Mouse (Mus musculus): Measurements from ENCODE around the gene Lct.
"Not testable (repeated sequence)": the region's sequence is repeated elsewhere in the genome, so short reads cannot be mapped to it uniquely, and the experiment has no call there.

The Lct gene

DNA sequence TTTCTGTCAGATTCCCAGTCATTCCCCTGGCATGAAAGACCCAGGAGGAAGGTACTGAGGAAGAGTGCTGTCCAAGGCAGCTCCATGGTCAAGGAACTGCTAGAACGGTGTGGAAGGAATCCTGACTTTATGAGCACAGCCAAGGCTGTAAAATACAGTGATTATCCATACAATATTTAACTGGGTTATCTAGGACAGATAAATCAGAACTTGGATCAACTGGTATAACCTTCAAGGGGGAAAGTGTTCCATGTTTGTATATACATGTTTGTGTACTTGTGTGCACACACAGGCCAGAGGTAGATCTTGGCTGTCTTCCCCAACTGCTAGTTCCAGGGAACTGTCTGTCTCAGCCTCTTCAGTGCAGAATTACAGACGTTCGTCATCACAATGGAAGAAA is at the start of gene Lct:
TSS of gene Lct (minus strand) at position 101 of the 400 bp plus-strand sequence.
- DNase-seq (ENCODE audit: low read depth) = no peak

DNA sequence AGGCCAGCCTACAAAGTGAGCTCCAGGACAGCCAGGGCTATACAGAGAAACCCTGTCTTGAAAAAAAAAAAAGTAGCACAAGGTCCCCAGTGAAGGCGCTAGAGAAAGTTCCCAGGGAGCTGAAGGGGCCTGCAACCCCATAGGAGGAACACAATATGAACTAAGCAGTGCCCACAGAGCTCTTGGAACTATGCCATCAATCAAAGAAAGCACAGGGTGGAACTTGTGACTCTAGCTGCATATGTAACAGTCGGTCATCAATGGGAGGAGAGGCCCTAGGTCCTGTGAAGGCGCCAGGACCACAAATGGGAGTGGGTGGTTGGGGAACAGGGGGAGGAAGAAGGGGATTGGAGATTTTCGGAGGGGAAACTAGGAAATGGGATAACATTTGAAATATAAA is 48.7 kb upstream of the Lct start:
- DNase-seq (ENCODE audit: low read depth) = peak; percentile 37

DNA sequence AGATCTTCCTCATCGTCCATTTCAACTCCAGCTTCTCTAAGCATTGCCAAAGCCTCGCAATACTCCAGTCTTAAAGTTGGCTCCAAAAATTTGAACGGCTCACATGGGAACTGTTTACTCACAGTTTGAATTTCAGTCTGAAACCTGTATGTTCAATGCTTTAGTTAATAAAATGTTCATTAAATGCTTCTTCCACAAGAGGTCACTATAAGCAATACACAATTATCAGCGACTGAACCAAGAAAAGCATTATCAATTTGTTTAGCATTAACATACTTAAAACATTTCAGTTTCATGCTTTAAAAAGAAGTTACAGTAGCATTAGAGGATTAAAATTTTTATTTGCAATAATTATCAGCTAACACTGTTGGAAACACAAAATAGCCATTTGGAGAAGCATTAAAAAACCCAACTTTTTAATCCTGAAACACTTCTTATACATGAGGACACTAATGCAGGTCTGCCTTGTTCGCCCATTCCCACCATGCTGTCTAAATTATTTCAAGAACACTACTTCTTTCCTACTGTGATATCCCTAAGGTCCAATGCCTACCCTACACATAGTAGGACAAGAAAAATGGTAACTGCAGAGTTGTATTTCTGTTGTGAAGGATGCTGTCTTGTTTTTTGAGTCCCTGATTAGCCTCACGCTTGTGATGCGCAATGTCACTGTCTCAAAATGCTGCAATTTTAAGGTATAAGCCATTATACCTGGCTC is 44.2 kb upstream of the Lct start:
- DNase-seq (ENCODE audit: low read depth) = peak; percentile 60

DNA sequence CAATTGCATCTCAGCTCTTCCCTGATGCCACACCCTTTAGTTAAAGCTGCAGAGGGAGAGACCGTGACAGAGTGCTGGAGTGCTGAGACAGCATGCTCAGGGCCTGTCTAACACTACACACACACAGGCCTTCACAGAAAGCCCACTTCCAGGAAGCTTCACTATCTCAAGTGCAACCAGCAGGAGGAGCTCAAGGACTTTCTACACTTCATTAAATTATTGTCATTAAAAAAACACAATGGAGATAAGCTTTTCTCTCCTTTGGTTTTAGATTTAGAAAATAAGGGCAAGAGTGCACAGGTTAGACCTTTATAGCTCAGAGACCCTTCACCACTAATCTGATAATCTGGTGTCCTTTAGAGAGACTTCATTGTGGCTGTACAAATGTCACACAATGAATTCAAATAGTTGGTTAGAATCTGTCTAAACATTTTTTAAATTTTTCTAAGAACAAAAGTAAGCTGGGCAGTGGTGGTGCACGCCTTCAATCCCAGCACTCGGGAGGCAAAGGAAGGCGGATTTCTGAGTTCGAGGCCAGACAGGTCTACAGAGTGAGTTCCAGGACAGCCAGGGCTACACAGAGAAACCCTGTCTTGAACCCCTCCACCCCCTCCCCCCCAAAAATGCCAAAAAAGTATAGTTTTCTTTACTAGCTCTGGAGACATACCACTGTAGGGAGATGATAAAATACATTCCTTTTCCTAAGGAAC is 40.8 kb upstream of the Lct start:
- DNase-seq (ENCODE audit: low read depth) = peak; percentile 85

DNA sequence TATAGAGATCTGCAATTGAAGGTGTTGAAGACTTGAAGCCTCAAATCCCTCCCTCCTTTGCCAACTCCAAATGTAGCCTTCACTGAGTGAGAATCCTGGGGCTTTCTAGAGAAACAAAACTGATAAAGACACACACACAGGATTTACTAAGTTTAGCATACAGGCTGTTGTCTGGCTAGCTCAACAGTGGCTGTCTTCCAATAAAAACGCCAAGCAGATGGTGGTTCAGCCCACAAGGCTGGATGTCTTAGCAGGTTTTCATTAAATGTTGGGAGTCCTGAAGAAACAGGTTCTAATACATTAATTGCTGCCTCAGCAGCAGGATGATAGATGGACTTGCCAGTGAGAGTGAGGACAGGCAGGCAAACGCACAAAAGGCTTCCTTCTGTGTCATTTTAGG is 32.5 kb upstream of the Lct start:
- no peak for DNase-seq (ENCODE audit: low read depth)

DNA sequence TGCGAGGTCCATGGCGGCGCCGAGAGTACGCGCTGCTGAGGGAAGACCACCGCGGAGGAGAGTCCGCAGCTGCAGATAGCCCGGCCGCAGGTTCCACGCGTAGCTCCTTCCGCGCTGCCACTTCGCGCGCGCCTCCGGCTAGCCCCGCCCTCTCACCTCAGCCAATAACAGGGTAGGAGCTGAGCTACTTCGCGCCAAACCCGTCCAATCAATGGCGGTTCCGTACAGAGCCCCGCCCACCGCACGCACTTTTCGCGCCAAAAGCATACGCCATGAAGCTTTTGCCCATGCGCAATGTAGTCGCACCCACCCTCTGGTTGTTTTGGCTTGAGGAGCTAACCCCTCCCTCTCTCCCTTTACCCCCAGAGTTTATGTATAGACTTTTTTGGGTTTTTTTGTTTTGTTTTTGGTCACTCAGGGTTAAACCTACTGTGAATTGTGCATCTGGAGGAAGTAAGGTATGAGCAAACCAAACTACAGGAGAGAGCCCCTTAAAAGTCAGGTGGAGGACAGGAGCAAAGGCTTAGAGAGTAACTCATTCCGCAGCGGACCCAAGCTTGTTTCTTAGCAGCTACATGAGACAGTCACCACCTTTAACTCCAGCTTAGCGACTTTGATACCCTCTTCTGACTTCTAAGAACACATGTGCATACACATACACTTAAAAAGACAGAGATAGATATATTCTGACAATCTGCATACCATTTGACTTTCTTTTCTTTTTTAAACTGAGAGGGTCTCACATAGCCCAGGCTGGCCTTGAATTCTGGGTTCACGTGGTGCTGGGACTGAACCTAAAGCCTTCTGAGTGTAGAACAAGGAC is 31.6 kb upstream of the Lct start, which contains the start of gene Mcm6:
TSS of gene Mcm6 (minus strand) at position 111 of the 823 bp plus-strand sequence.
- peak; percentile 98 for DNase-seq (ENCODE audit: low read depth)

DNA sequence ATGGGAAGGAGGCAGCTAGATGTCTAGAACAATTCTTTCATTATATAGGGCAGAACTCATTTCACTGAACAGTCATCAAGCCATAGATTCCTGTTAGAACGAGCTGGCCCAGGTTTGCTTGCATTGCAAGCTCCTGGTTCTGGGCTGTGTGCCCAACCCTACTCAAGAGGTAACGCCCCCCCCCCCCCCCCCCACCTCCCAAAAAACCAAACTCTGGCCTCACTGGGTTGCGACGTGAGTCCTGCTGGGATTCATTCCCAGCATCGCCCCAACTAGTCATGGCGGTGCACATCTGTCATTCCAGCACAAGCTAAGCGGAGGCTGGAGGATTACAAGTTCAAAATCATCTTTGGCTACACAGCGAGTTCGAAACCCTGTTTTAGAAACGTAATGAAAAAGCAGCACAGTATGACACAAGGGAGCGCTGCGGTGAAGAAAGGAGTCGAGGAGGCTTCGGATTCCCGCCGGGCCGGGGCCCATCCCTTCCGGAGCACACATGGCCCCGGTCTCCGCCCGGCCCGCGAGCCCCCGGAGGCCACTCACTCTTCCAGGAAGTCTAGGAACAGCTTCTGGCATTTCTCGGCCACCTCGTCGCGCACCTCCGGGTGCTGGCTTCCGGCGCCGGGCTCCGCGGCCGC is 30.9 kb upstream of the Lct start:
- DNase-seq (ENCODE audit: low read depth) = peak; percentile 76

DNA sequence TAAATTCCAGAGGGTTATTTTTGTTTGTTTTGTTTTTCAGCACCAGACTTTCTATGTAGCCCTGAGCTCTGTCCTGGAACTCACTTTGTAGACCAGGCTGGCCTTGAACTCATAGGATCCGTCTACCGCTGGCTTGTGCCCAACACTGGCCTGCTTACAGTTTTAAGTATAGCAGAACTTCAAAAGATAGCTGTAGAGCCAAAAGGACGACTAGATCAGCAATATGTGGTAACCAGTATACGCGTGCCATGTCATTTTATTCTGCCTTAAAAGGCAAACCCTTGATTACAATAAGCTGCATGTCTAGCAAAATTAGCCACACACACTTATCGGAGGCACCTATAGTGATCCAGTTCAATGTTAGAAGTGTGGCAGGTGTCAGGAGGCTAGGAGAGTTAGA is 30.2 kb upstream of the Lct start:
- peak; percentile 57 for DNase-seq (ENCODE audit: low read depth)

DNA sequence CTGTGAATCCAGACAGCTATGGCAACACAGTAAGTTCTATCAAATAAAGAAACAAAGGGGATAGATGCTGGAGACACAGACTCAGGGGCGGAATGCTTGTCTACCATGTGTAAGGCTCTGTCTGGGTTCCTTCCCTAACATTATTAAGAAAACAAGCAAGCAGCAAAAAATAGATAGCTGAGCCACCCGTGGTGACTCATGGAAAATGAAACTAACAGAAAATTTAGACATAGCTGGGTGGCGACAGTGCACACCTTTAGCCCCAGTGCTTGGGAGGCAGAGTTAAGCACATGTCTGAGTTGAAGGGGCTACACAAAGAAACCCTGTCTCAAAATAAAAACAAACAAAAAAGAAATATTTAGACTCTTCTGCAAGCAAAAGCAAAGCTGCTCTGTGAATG is 29.3 kb upstream of the Lct start:
- DNase-seq (ENCODE audit: low read depth) = peak; percentile 82

DNA sequence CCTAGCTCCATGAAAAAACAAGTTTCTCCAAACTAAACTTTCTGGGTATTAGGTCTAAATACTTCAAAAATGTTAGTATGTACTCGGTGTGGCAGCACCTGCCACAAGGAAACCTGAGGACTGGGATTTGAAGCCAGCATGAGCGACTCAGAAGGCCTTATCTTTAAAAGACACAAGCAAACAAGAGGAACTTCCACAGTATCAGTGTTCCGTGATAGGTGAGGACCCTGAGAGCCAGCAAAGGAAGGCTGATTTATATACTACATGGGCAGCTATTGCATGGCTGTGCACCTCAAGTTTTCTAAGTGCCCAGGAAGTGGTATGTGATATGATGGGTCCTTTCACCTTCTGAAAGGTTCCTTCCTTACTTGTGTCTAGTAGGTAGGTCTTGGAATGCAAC is 25.0 kb upstream of the Lct start:
- no peak for DNase-seq (ENCODE audit: low read depth)

DNA sequence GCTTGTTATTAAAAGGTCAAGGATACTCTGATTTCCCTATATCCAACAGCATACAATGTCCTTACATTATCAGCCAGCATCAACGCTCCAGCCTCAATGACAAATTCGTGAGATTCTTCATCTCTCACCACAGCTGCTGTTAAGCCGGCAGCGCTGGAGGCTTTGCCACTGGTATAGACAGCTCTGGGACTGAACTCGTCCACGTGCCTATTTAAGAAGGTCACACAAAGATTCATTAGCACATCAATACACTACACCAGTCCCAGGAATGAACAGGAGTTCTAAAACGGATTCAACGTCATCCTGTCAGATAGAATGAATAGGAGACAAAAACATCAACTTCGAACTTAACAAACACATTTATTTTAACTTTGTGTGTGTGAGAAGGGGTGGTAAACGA is 16.1 kb upstream of the Lct start:
- DNase-seq (ENCODE audit: low read depth) = no peak

DNA sequence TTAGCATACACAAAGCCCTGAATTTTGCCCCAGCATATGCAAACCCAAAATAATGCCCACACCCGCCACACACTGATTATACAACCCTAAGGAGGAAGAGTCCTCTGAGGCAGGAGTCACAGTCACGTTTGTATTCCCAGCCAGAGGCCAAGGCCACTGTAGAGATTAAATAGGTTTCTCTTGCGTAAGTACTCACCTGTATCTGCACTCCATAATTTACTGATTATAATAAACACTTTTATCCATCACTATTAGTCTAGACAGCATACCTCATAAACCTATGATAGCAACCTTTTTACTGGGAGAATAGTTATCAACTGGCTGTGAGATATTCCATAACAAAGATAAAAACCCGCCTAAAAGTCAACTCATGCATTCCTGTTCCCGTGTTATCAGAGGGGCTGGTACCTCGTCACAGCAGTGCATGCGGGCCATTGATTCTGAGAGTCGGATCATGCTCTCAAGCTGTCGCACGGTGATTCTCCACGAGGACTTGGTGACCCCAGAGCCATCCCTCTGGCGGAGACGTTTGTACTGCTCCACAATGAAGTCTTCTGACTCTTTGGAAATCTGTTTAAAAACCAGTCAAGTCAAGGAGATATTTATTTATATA is 9.7 kb upstream of the Lct start:
- no peak for DNase-seq (ENCODE audit: low read depth)

DNA sequence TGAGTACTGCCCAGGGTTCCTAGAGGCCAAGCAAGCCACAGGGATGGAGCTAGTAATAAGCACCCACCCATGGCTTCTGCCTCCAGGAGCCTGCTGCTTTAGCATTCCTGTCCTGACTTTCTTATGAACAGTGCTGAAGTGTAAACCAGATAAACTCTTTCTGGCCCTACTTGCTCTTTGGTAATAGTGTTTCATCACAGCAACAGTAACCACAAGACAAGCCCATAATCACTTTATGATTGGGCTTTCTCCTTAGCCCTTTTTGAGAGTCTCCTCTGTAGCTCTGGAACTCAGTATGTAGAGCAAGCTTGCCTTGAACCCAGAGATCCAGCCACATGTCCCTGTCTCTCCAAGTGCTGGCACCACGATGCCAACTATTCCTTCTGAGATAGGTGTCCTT is 2.2 kb upstream of the Lct start:
- DNase-seq (ENCODE audit: low read depth) = peak; percentile 55

DNA sequence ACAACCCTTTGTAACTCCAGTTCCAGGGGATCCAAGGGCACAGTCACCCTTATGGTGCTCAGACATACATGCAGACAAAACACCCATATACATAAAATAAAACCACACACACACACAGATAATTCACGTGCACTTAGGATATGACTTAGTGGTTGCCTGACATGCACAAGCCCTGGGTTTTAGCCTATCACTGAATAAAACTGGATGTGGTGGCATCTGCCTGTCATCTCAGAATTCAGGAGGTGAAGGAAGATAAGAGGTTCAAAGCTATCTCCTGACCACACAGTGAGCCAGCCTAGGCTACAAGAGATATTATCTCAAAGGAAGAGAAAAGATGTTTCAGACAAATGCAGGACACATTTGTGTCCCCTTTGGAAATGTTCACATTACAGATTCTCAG is 953 bp downstream of the Lct start:
- DNase-seq (ENCODE audit: low read depth) = peak; percentile 66

DNA sequence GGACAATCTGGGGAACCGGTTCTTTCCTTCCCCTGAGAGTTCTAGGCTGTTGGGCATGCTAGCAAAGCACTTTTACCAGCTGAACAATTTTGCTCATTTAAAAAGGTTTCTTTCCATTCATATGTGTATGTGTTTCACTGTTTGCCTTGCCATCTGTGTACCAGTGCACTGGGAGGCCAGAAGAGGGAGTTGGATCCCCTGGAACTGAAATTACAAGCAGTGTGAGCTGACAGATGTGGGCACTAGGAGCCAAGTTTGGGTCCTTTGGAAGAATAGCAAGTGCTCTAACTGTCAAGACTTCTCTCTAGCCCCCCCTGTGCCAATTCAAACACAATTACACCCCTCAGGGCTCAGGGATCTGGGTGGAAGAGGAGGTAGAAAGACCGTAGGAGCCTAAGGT is 3.3 kb downstream of the Lct start:
- no peak for DNase-seq (ENCODE audit: low read depth)

DNA sequence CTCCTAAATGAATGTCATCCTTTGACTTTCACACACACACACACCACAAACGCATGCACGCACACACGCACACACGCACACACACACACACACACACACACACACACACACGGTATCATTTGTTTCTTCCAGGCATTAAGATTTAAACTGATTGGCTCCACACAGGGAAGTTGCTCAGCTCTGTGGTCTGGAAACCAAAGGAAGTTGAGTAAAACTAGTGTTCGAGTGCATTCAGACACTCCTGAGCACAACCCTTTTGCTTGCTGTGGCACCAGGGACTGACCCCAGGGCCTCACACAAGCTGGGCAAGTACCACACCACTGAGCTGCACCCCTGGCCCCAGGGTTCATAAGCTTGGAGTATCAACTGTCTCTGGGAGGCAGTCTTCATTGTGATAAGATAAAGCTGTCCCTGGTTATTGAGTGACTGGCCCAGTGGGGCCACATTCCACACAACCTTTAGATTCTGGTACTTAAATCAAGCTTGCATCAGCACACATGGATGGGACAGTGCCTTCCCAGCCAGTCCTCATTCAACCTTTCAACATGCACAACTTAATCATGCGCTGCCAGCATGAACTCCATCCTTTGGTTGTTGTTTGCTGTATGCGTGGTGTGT is 5.0 kb downstream of the Lct start:
- peak; percentile 92 for DNase-seq (ENCODE audit: low read depth)

DNA sequence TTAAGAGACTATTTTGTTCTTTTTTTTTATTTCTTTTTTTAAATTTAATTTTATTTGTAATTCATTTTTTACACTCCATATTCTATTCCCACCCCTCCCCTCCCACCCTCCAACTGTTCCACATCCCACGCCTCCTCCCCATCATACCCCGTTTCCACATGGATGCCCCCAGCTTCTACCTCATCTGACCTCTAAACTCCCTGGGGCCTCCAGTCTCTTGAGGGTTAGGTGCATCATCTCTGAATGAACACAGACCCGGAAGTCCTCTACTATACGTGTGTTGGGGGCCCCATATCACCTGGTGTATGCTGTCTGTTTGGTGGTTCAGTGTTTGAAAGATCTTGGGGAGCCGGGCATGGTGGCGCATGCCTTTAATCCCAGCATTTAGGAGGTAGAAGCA is 8.9 kb downstream of the Lct start:
- DNase-seq (ENCODE audit: low read depth) = not testable (repeated sequence)

DNA sequence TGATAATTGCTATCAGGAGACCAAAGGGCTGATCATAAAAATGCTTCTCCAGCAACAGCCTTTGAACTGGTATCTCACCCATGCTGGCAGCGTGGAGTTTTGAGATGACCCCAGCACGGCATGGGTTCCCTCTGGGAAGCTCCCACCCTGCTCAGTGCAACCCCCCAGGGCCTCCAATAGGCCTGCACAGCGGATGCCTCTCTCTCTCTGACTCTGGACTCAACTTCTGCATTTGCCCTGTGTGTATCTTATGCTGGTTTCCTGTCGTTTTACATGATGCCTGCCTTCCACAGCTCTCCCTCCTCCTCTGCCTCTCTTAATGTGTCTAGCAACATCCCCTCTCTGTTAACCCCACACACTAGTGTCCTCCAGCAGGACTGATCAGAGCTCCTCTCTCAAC is 13.5 kb downstream of the Lct start:
- DNase-seq (ENCODE audit: low read depth) = peak; percentile 24

DNA sequence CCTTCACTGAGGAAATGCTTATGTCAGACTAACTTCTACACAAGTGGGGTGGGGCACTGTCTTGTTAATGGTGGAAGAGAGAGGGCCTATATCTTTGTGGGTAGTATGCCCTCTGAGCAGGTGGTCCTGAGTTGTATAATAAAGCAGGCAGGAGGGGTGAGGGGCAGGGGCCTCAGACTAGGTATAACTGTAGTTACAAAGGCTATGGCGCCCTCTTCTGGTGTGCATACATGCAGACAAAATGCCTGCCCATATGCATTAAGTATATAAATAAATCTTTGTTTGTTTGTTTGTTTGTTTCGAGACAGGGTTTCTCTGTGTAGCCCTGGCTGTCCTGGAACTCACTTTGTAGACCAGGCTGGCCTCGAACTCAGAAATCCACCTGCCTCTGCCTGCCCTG is 19.1 kb downstream of the Lct start:
- no peak for DNase-seq (ENCODE audit: low read depth)

DNA sequence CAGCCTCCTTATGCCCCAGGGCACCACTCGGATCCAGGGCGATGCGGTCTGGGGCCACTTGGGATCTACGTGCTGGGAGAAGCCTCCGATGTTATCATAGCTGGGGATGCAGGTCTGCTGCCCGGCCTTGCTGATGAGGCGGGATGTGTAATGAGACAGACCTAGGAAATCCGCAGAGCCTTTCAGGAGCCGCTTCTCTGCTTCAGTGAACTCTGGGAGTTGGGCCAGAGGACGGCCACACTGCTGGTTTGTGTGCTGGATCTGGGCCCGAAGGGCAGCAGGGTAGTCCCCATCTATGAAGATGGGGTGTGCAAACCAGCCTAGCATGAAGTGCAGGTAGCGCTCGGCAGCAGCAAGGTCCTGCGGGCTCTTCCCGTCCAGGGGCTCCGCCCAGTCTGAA is 24.2 kb downstream of the Lct start:
- no peak for DNase-seq (ENCODE audit: low read depth)

DNA sequence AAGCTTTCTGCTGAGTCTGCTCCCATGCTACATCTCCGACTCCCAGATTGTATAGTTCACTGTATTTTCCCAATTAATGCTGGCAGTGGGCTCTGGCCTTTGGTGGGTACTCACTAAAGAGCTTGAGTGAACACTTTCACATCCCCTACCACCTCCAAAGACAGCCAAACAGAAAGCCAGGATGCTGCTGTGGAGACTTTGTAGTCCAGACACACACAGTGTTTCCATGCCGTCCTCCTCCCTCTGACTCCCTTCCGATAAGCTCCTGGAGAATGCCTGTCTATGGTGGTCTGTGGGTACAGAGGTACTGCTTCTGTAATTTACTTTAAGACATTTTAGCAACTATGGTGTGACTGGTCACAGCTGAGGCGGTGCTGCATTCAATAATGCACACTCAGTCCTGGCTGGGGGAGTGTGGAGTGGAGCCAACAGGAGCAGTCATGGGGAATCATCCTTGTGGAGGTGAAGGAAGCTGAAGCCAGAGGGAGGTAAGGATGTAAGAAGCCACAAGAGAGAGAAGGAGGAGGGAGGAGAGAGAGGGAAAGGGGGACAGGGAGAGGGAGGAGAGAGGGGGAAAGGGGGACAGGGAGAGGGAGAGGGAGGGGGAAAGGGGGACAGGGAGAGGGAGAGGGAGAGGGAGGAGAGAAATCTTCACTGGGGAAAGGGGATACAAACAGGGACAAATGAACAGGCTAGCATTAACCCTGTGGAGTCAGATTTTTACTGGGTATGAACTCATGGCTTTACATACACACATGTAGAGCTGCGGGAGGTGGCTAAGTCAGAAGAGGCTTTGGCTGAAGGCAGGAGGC is 32.2 kb downstream of the Lct start:
- no peak for DNase-seq (ENCODE audit: low read depth)

All from 416B (cell line).